Mouse (Mus musculus): ENCODE measurements around the gene Dld.

GRCm38 (mm10) chr12:31327139-31327538 lies 24.1 kb downstream of the Dld start:
- TF ChIP-seq CTCF (IDR thresholded peaks at IDR 0.05) (no peak), EP300 (IDR thresholded peaks at IDR 0.05; ENCODE audit: insufficient read depth, low read depth, low read length) (no peak)

Data from heart, adult 2 months (tissue).